Mouse (Mus musculus) limb, embryonic 15.5 days (tissue): Measurements from ENCODE around the gene Chst15. TPM values are rescaled to one million over a fixed set of nuclear protein-coding genes. Genes with fewer than 3 reads are reported as not detected.

ENCODE experiments used
- ATAC-seq: fragments of 200-750 bp; cut with Nextera tagmentation; 2 replicates; pipeline ENCODE4 v1.8.0; 2017; ENCODE audit warnings: low read depth, moderate TSS enrichment; ENCODE audit not compliant: insufficient number of reproducible peaks, low FRiP score, low TSS enrichment
- H3K27ac ChIP-seq: fragments of 300-500 bp; sonication (generic); 2 replicates; pipeline ENCODE4 v1.5.1; 2015; ENCODE audit warnings: moderate library complexity, mild to moderate bottlenecking, inconsistent platforms
- H3K27me3 ChIP-seq: fragments of 300-500 bp; sonication (generic); 2 replicates; pipeline ENCODE4 v1.6.1; 2015; ENCODE audit warnings: inconsistent platforms
- H3K36me3 ChIP-seq: fragments of 300-500 bp; sonication (generic); 2 replicates; pipeline ENCODE4 v1.6.1; 2015; ENCODE audit warnings: inconsistent platforms
- H3K4me1 ChIP-seq: fragments of 300-500 bp; sonication (generic); 2 replicates; pipeline ENCODE4 v1.6.1; 2015; ENCODE audit warnings: inconsistent platforms
- H3K4me2 ChIP-seq: fragments of 300-500 bp; sonication (generic); 2 replicates; pipeline ENCODE4 v1.6.1; 2015; ENCODE audit warnings: mild to moderate bottlenecking, inconsistent platforms
- H3K4me3 ChIP-seq: fragments of 300-500 bp; sonication (generic); 2 replicates; pipeline ENCODE4 v1.5.1; 2015; ENCODE audit warnings: mild to moderate bottlenecking, inconsistent platforms
- H3K9ac ChIP-seq: fragments of 300-500 bp; sonication (generic); 2 replicates; pipeline ENCODE4 v1.6.1; 2015; ENCODE audit warnings: inconsistent platforms
- H3K9me3 ChIP-seq: fragments of 300-500 bp; sonication (generic); 2 replicates; pipeline ENCODE4 v1.6.1; 2016; ENCODE audit warnings: inconsistent platforms
- WGBS: fragments of 180-500 bp; shearing (Covaris S2); methylation state at CpG from one replicate; pipeline ENCODE4 v1.1.7; 2015; 5-methylcytosine and 5-hydroxymethylcytosine counted together
- polyA plus RNA-seq: library from polyadenylated mRNA; unstranded; fragments of >200 nt; fragmentation: Nextera tagmentation; extraction: Ambion mirVana; gene quantifications from 2 replicates; pipeline ENCODE4 v1.2.1, GENCODE M21; 2015

Chst15 gene
- 22.4 and 24.9 TPM in 2 replicates for polyA plus RNA-seq

GRCm38 (mm10) chr7:132317036-132317541 lies at the start of gene Chst15:
TSS of gene Chst15 (minus strand) at chr7:132317228.
- peaks cover 44% of the 10 kb centered on the region for H3K4me1 ChIP-seq
- peak within 1 kb of the TSS; percentile 91 for H3K27ac ChIP-seq
- H3K27me3 ChIP-seq = no peaks in the 10 kb centered on the region
- H3K9me3 ChIP-seq = no peaks in the 10 kb centered on the region
- peak; percentile 21; the same call in 1 of the 2 replicates for ATAC-seq
- H3K4me3 ChIP-seq = peak within 1 kb of the TSS; percentile 79
- peak within 1 kb of the TSS; percentile 80 for H3K9ac ChIP-seq
- no peaks in the 10 kb centered on the region for H3K36me3 ChIP-seq
- H3K4me2 ChIP-seq = peak within 1 kb of the TSS; percentile 94
- under 1% methylated on average over 34 of the region's 34 CpGs for WGBS

- no peak overlapping the region for H3K4me3 ChIP-seq
- no peak overlapping the region for H3K4me2 ChIP-seq
- 79% methylated on average over 5 of the region's 5 CpGs for WGBS
- no peak for ATAC-seq
- no peaks in the 10 kb centered on the region for H3K36me3 ChIP-seq
- no peaks in the 10 kb centered on the region for H3K9me3 ChIP-seq
- H3K4me1 ChIP-seq = peaks cover 20% of the 10 kb centered on the region
- H3K27ac ChIP-seq = no peak overlapping the region
- H3K9ac ChIP-seq = no peak overlapping the region
- no peaks in the 10 kb centered on the region for H3K27me3 ChIP-seq
Observed at GRCm38 (mm10) chr7:132365703-132366384, 48.8 kb upstream of the Chst15 start.

GRCm38 (mm10) chr7:132365111-132365510 lies 48.1 kb upstream of the Chst15 start:
- H3K9ac ChIP-seq = no peak overlapping the region
- H3K27ac ChIP-seq = no peak overlapping the region
- 80% methylated on average over 5 of the region's 5 CpGs for WGBS
- H3K9me3 ChIP-seq = no peaks in the 10 kb centered on the region
- H3K4me3 ChIP-seq = no peak overlapping the region
- no peaks in the 10 kb centered on the region for H3K36me3 ChIP-seq
- peaks cover 20% of the 10 kb centered on the region for H3K4me1 ChIP-seq
- H3K4me2 ChIP-seq = no peak overlapping the region
- no peaks in the 10 kb centered on the region for H3K27me3 ChIP-seq
- ATAC-seq = no peak

- 45% methylated on average over 5 of the region's 5 CpGs for WGBS
- ATAC-seq = no peak
Observed at GRCm38 (mm10) chr7:132364506-132364905, 47.5 kb upstream of the Chst15 start.

GRCm38 (mm10) chr7:132360336-132360735 lies 43.3 kb upstream of the Chst15 start:
- no peaks in the 10 kb centered on the region for H3K36me3 ChIP-seq
- ATAC-seq = no peak
- no peak overlapping the region for H3K4me3 ChIP-seq
- 61% methylated on average over 4 of the region's 4 CpGs for WGBS
- H3K27me3 ChIP-seq = no peaks in the 10 kb centered on the region
- no peaks in the 10 kb centered on the region for H3K9me3 ChIP-seq
- H3K4me2 ChIP-seq = no peak overlapping the region
- H3K4me1 ChIP-seq = peaks cover 13% of the 10 kb centered on the region; the same call in 1 of the 2 replicates
- H3K27ac ChIP-seq = no peak overlapping the region
- no peak overlapping the region for H3K9ac ChIP-seq

More at GRCm38 (mm10) chr7:132364506-132364905, 47.5 kb upstream of the Chst15 start:
- Histone ChIP-seq H3K36me3 (no peaks in the 10 kb centered on the region), H3K27me3 (no peaks in the 10 kb centered on the region), H3K4me2 (no peak overlapping the region), H3K4me1 (peaks cover 16% of the 10 kb centered on the region), H3K27ac (no peak overlapping the region), H3K4me3 (no peak overlapping the region), H3K9me3 (no peaks in the 10 kb centered on the region), H3K9ac (no peak overlapping the region)

- Histone ChIP-seq H3K9ac (no peak overlapping the region), H3K4me3 (no peak overlapping the region), H3K36me3 (no peaks in the 10 kb centered on the region), H3K4me2 (no peak overlapping the region), H3K9me3 (no peaks in the 10 kb centered on the region), H3K4me1 (peaks cover 13% of the 10 kb centered on the region; the same call in 1 of the 2 replicates), H3K27me3 (no peaks in the 10 kb centered on the region), H3K27ac (no peak overlapping the region)
- 42% methylated on average over 4 of the region's 4 CpGs for WGBS
- ATAC-seq = no peak
Observed at GRCm38 (mm10) chr7:132358709-132359108, 41.7 kb upstream of the Chst15 start.

GRCm38 (mm10) chr7:132358250-132358649 lies 41.2 kb upstream of the Chst15 start:
- Histone ChIP-seq H3K27me3 (no peaks in the 10 kb centered on the region), H3K4me3 (no peak overlapping the region), H3K9me3 (no peaks in the 10 kb centered on the region), H3K9ac (no peak overlapping the region), H3K36me3 (no peaks in the 10 kb centered on the region), H3K4me1 (peaks cover 13% of the 10 kb centered on the region; the same call in 1 of the 2 replicates), H3K27ac (no peak overlapping the region), H3K4me2 (no peak overlapping the region)
- no peak for ATAC-seq
- WGBS = 26% methylated on average over 3 of the region's 3 CpGs

- WGBS = 80% methylated on average over 3 of the region's 3 CpGs
- no peak overlapping the region for H3K27ac ChIP-seq
- no peak overlapping the region for H3K9ac ChIP-seq
- H3K4me2 ChIP-seq = no peak overlapping the region
- no peak for ATAC-seq
- peaks cover 13% of the 10 kb centered on the region; the same call in 1 of the 2 replicates for H3K4me1 ChIP-seq
- no peak overlapping the region for H3K4me3 ChIP-seq
- H3K9me3 ChIP-seq = no peaks in the 10 kb centered on the region
- no peaks in the 10 kb centered on the region for H3K27me3 ChIP-seq
- H3K36me3 ChIP-seq = no peaks in the 10 kb centered on the region
Observed at GRCm38 (mm10) chr7:132357841-132358237, 40.8 kb upstream of the Chst15 start.

- Histone ChIP-seq H3K4me3 (no peak overlapping the region), H3K27me3 (no peaks in the 10 kb centered on the region), H3K27ac (0 out of 2 replicates have a peak overlapping the region, but pooled peaks have one; percentile 0), H3K4me1 (peaks cover 13% of the 10 kb centered on the region; the same call in 1 of the 2 replicates), H3K9me3 (no peaks in the 10 kb centered on the region), H3K36me3 (no peaks in the 10 kb centered on the region), H3K9ac (no peak overlapping the region), H3K4me2 (no peak overlapping the region)
- no peak for ATAC-seq
- 73% methylated on average over 10 of the region's 10 CpGs for WGBS
Observed at GRCm38 (mm10) chr7:132356881-132357840, 40.1 kb upstream of the Chst15 start.

GRCm38 (mm10) chr7:132356185-132356584 lies 39.2 kb upstream of the Chst15 start:
- no peaks in the 10 kb centered on the region for H3K36me3 ChIP-seq
- no peak overlapping the region for H3K4me3 ChIP-seq
- no peak overlapping the region for H3K9ac ChIP-seq
- peak; percentile 71; the same call in 1 of the 2 replicates for ATAC-seq
- H3K27ac ChIP-seq = peak overlapping the region; percentile 68; the same call in 1 of the 2 replicates
- no peaks in the 10 kb centered on the region for H3K9me3 ChIP-seq
- H3K4me2 ChIP-seq = no peak overlapping the region
- no peaks in the 10 kb centered on the region for H3K27me3 ChIP-seq
- peaks cover 13% of the 10 kb centered on the region; the same call in 1 of the 2 replicates for H3K4me1 ChIP-seq
- 15% methylated on average over 8 of the region's 8 CpGs for WGBS

GRCm38 (mm10) chr7:132355767-132356166 lies 38.7 kb upstream of the Chst15 start:
- 66% methylated on average over 6 of the region's 6 CpGs for WGBS
- H3K4me1 ChIP-seq = peaks cover 13% of the 10 kb centered on the region; the same call in 1 of the 2 replicates
- H3K9me3 ChIP-seq = no peaks in the 10 kb centered on the region
- H3K9ac ChIP-seq = no peak overlapping the region
- ATAC-seq = no peak
- H3K4me3 ChIP-seq = no peak overlapping the region
- no peaks in the 10 kb centered on the region for H3K36me3 ChIP-seq
- peak overlapping the region; percentile 68; the same call in 1 of the 2 replicates for H3K27ac ChIP-seq
- no peaks in the 10 kb centered on the region for H3K27me3 ChIP-seq
- no peak overlapping the region for H3K4me2 ChIP-seq
